In the genomic region with DNA sequence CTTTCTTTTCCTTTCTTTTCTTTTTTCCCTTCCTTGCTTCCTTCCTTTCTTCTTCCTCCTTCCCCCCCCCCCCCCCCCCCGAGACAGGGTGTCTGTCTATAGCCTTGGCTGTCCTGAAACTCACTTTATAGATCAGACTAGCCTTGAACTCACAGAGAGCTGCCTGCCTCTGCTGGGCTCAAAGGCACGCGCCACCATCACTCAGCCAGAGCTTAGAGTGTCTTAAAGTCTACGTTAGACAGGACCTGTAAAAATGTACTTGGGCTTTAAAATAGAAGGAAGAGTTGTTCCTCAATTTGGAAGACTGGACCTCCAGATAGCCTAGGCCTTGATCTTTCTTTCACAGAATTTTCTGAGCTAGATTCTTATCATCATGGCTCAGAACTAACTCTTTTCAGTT, we compare ENCODE assay signal across 16 mouse cellular contexts. TPM values are rescaled to one million over a fixed set of nuclear protein-coding genes. Genes with fewer than 3 reads are reported as not detected.
DNase-seq lines count a peak whose midpoint lies in the region; ATAC-seq and TF ChIP-seq lines count a peak whose summit lies in the region.
"Had no signal": no experiment of that assay in that cellular context is flagged by ENCODE, and none has a peak within 500 bp of the region (broad histone marks: within the 10 kb centered on the region; RNA-seq: fewer than 3 reads in every experiment).

No protein-coding gene starts in this region.

- peaks cover 11% of the 10 kb centered on the region for H3K4me1 ChIP-seq in cerebellum, adult 2 months (ENCODE audit: control insufficient read depth, insufficient read depth, low read length)
- H3K4me1 ChIP-seq in hindbrain, embryonic 12.5 days: peaks cover 44% of the 10 kb centered on the region
- peaks cover 51% of the 10 kb centered on the region for H3K4me1 ChIP-seq in hindbrain, embryonic 10.5 days (replicated peaks)
- peaks cover 34% of the 10 kb centered on the region for H3K4me1 ChIP-seq in neural tube, embryonic 14.5 days (ENCODE audit: control insufficient read depth, insufficient read depth, low read length)

- H3K9ac ChIP-seq in hindbrain, embryonic 12.5 days: no peak overlapping the region
- no peak overlapping the region for H3K9ac ChIP-seq in neural tube, embryonic 14.5 days (replicated peaks; ENCODE audit: low read depth, low read length)
- H3K9ac ChIP-seq: kidney, embryonic 15.5 days; limb, embryonic 12.5 days; liver, embryonic 14.5 days had no signal

- DNase-seq in cerebellum, adult 2 months: no peak
- DNase-seq in cerebellum, adult 9-10 months: no peak
- no peak for DNase-seq in hindbrain, embryonic 10.5 days (ENCODE audit: low spot score)
- DNase-seq in induced T-regulatory cell, adult 2 months (ENCODE audit: low read depth): peak; percentile 35
- DNase-seq in gastrocnemius, postnatal 14 days: no peak
- DNase-seq: adrenal gland, postnatal 14 days; spleen, adult 18-20 months; thymus, postnatal 14 days had no signal

- H3K36me3 ChIP-seq in hindbrain, embryonic 12.5 days: peaks cover 22% of the 10 kb centered on the region
- H3K36me3 ChIP-seq in hindbrain, embryonic 10.5 days: peaks cover 90% of the 10 kb centered on the region
- H3K36me3 ChIP-seq in neural tube, embryonic 14.5 days (ENCODE audit: control insufficient read depth, insufficient read depth, low read length): no peaks in the 10 kb centered on the region

- no peak for TF ChIP-seq CTCF in cerebellum, adult 2 months (IDR thresholded peaks at IDR 0.05; ENCODE audit: borderline replicate concordance, insufficient read depth, low read depth, low read length)

- no peak for TF ChIP-seq POLR2A in cerebellum, adult 2 months (IDR thresholded peaks at IDR 0.05; ENCODE audit: borderline replicate concordance, insufficient read depth, low read length)

- H3K27ac ChIP-seq in cerebellum, adult 2 months (ENCODE audit: insufficient read depth, low read length): peak overlapping the region; percentile 90; the same call in 1 of the 2 replicates
- H3K27ac ChIP-seq in hindbrain, embryonic 12.5 days: no peak overlapping the region
- no peak overlapping the region for H3K27ac ChIP-seq in hindbrain, embryonic 10.5 days
- H3K27ac ChIP-seq in neural tube, embryonic 14.5 days (ENCODE audit: low read depth, low read length): no peak overlapping the region
- H3K27ac ChIP-seq: kidney, embryonic 15.5 days; liver, embryonic 14.5 days; stomach, postnatal 0 days had no signal

- H3K9me3 ChIP-seq in hindbrain, embryonic 12.5 days (replicated peaks): no peaks in the 10 kb centered on the region
- H3K9me3 ChIP-seq in hindbrain, embryonic 10.5 days: no peaks in the 10 kb centered on the region
- no peaks in the 10 kb centered on the region for H3K9me3 ChIP-seq in neural tube, embryonic 14.5 days (ENCODE audit: control insufficient read depth, low read length)
- H3K9me3 ChIP-seq: kidney, embryonic 15.5 days; limb, embryonic 12.5 days had no signal

- peak overlapping the region; percentile 29 for H3K4me2 ChIP-seq in hindbrain, embryonic 12.5 days (replicated peaks)
- peak overlapping the region; percentile 17; the same call in 1 of the 2 replicates for H3K4me2 ChIP-seq in neural tube, embryonic 14.5 days (ENCODE audit: low read depth, low read length)
- H3K4me2 ChIP-seq: kidney, embryonic 15.5 days; limb, embryonic 12.5 days had no signal

- intact Hi-C loops in gastrocnemius, postnatal 14 days (cut with DNase I; ENCODE audit: low total_unique reads): no loop called here

- ATAC-seq in hindbrain, embryonic 12.5 days (ENCODE audit: low FRiP score): no peak
- ATAC-seq in neural tube, embryonic 14.5 days (ENCODE audit: low read depth): no peak
- no peak for ATAC-seq in inflammation-experienced regulatory T-cells, adult 6 months

- no peaks in the 10 kb centered on the region for H3K27me3 ChIP-seq in cerebellum, adult 2 months (ENCODE audit: control insufficient read depth, insufficient read depth, low read length)
- H3K27me3 ChIP-seq in hindbrain, embryonic 12.5 days: no peaks in the 10 kb centered on the region
- H3K27me3 ChIP-seq in hindbrain, embryonic 10.5 days (ENCODE audit: insufficient read depth, poor library complexity, severe bottlenecking): no peaks in the 10 kb centered on the region
- no peaks in the 10 kb centered on the region for H3K27me3 ChIP-seq in neural tube, embryonic 14.5 days (ENCODE audit: control insufficient read depth, insufficient read depth, low read length)
- H3K27me3 ChIP-seq: CH12.LX; kidney, embryonic 15.5 days; limb, embryonic 12.5 days had no signal

- H3K4me3 ChIP-seq in cerebellum, adult 2 months (replicated peaks; ENCODE audit: insufficient read depth, low read depth, low read length): peak overlapping the region; percentile 52
- H3K4me3 ChIP-seq in hindbrain, embryonic 12.5 days: no peak overlapping the region
- H3K4me3 ChIP-seq in hindbrain, embryonic 10.5 days: no peak overlapping the region
- H3K4me3 ChIP-seq in neural tube, embryonic 14.5 days (ENCODE audit: low read depth, low read length): no peak overlapping the region
- H3K4me3 ChIP-seq: kidney, embryonic 15.5 days; limb, embryonic 12.5 days had no signal

- WGBS in cerebellum, adult 2 months: 13% methylated on average over 4 of the region's 4 CpGs
- WGBS in hindbrain, embryonic 12.5 days: 92% methylated on average over 3 of the region's 4 CpGs
- WGBS in hindbrain, embryonic 10.5 days: 90% methylated on average over 4 of the region's 4 CpGs
- 83% methylated on average over 4 of the region's 4 CpGs for WGBS in neural tube, embryonic 14.5 days

RNA-seq across cellular contexts. Expression of gene Btg1, which starts 8.3 kb away (rescaled TPM):
- polyA plus RNA-seq in cerebellum, adult 2 months (2012; rRNA removed): 72.7 and 87.6 TPM in 2 replicates
- 69.1 and 69.6 TPM in 2 replicates for polyA plus RNA-seq in hindbrain, embryonic 12.5 days (2016; fragmentation: Nextera tagmentation; extraction: Ambion mirVana)
- polyA plus RNA-seq in hindbrain, embryonic 10.5 days (2016; fragmentation: Nextera tagmentation; extraction: Ambion mirVana): 34.9 and 43.8 TPM in 2 replicates
- polyA plus RNA-seq in neural tube, embryonic 14.5 days (2014; fragmentation: Nextera tagmentation; extraction: Ambion mirVana): 51.1 and 53.3 TPM in 2 replicates
- 10 to 100 TPM; 27.3 to 31.1 TPM for total RNA-seq in gastrocnemius, postnatal 14 days (2021)
- polyA plus RNA-seq in inflammation-experienced regulatory T-cells, adult 6 months (2017; shearing (Covaris generic)): 100 to 1,000 TPM; 133 to 334 (median 288) TPM
